Mouse (Mus musculus): ENCODE measurements at regions not wholly inside any gene's neighbourhood (a gene's known extent, or its start where the extent isn't known, plus 50 kb on each side); places are given as distances from the start of the nearest gene placed in this dataset.

- H3K4me2 ChIP-seq (ENCODE audit: insufficient read depth, low read depth, poor library complexity, severe bottlenecking) = no peak overlapping the region
- no peak overlapping the region for H3K27ac ChIP-seq (ENCODE audit: insufficient read depth, low read depth)
- H3K9ac ChIP-seq (ENCODE audit: insufficient read depth, low read depth) = no peak overlapping the region
- H3K27me3 ChIP-seq (replicated peaks) = peaks cover 4% of the 10 kb centered on the region
- H3K4me3 ChIP-seq (replicated peaks in 1 of 3; ENCODE audit: low read depth in 2 of 3, low read length in 2 of 3, poor library complexity in 1 of 3) = no peak overlapping the region
- H3K4me1 ChIP-seq (ENCODE audit: control insufficient read depth in 1 of 2, insufficient read depth in 2 of 2) = no peaks in the 10 kb centered on the region
- in situ Hi-C loops (cut with MboI; ENCODE audit: low pct_ligation_motif_present, low pct_unique_long_range_greater_than_20kb, low sequenced_read_pairs) (loop anchor here (5.0 to 10.0 kb wide), 2 partner anchors 104 to 176 kb away; no protein-coding TSS in a partner anchor), dilution Hi-C loops (cut with MboI; ENCODE audit: extremely low pct_ligation_motif_present, extremely low pct_unique_long_range_greater_than_20kb, low sequenced_read_pairs) (no loop called here)
- H3K9me3 ChIP-seq (replicated peaks; ENCODE audit: low read length) = no peaks in the 10 kb centered on the region
- H3K36me3 ChIP-seq (replicated peaks in 1 of 2; ENCODE audit: control insufficient read depth in 1 of 2, insufficient read depth in 1 of 2, low read length in 1 of 2) = no peaks in the 10 kb centered on the region
- TF ChIP-seq USF1 (IDR thresholded peaks at IDR 0.05; ENCODE audit: low read depth, low read length) = no peak
- TF ChIP-seq GABPA (IDR thresholded peaks at IDR 0.05; ENCODE audit: insufficient replicate concordance, low read depth, low read length) = no peak
- no peak for TF ChIP-seq RCOR1 (conservative IDR thresholded peaks at IDR 0.05; ENCODE audit: low read depth, low read length)
- no peak for TF ChIP-seq EP300 (IDR thresholded peaks at IDR 0.05; ENCODE audit: low read length)
- no peak for TF ChIP-seq CHD2 (IDR thresholded peaks at IDR 0.05; ENCODE audit: low read length)
- no peak for TF ChIP-seq ELF1 (IDR thresholded peaks at IDR 0.05; ENCODE audit: low read depth, low read length)
- TF ChIP-seq KAT2A (IDR thresholded peaks at IDR 0.05; ENCODE audit: insufficient replicate concordance, low read length) = no peak
- TF ChIP-seq MXI1 (IDR thresholded peaks at IDR 0.05; ENCODE audit: low read depth, low read length) = no peak
- no peak for TF ChIP-seq MYC (IDR thresholded peaks at IDR 0.05; ENCODE audit: low read depth, low read length)
- TF ChIP-seq MAX (IDR thresholded peaks at IDR 0.05; ENCODE audit: low read length) = no peak
- TF ChIP-seq ZC3H11A (IDR thresholded peaks at IDR 0.05; ENCODE audit: low read depth, low read length) = no peak
- no peak for TF ChIP-seq BHLHE40 (IDR thresholded peaks at IDR 0.05; ENCODE audit: low read depth, low read length)
- no peak for TF ChIP-seq JUN (IDR thresholded peaks at IDR 0.05; ENCODE audit: insufficient read depth, low read depth, low read length)
- TF ChIP-seq ZKSCAN1 (IDR thresholded peaks at IDR 0.05; ENCODE audit: borderline replicate concordance, low read depth, low read length) = no peak
- no peak for TF ChIP-seq RAD21 (IDR thresholded peaks at IDR 0.05; ENCODE audit: low read depth, low read length)
- TF ChIP-seq TBP (conservative IDR thresholded peaks at IDR 0.05; ENCODE audit: low read depth, low read length) = no peak
- TF ChIP-seq POLR2AphosphoS2 (IDR thresholded peaks at IDR 0.05; ENCODE audit: low read depth, low read length) = no peak
- TF ChIP-seq ZMIZ1 (IDR thresholded peaks at IDR 0.05; ENCODE audit: low read depth, low read length) = no peak
- H3K79me2 ChIP-seq (replicated peaks; ENCODE audit: control insufficient read depth, extremely low read depth, insufficient read depth, poor library complexity, severe bottlenecking) = no peaks in the 10 kb centered on the region
- DNase-seq (ENCODE audit: extremely low read depth) = no peak
These were observed 81.7 kb upstream of the Cers4 start for GRCm38 (mm10) chr8:4411126-4411525.

- in situ Hi-C loops (cut with MboI; ENCODE audit: low pct_ligation_motif_present, low pct_unique_long_range_greater_than_20kb, low sequenced_read_pairs) = loop anchor here (5.0 to 10.0 kb wide), 2 partner anchors 103 to 175 kb away; no protein-coding TSS in a partner anchor
- TF ChIP-seq CHD2 (IDR thresholded peaks at IDR 0.05; ENCODE audit: low read length) = no peak
- TF ChIP-seq GABPA (IDR thresholded peaks at IDR 0.05; ENCODE audit: insufficient replicate concordance, low read depth, low read length) = no peak
- no peak for TF ChIP-seq CTCF (conservative IDR thresholded peaks at IDR 0.05 in 1 of 2, IDR thresholded peaks at IDR 0.05 in 1 of 2; ENCODE audit: low read depth in 2 of 2, low read length in 2 of 2)
- TF ChIP-seq ZMIZ1 (IDR thresholded peaks at IDR 0.05; ENCODE audit: low read depth, low read length) = no peak
- no peak for TF ChIP-seq MAX (IDR thresholded peaks at IDR 0.05; ENCODE audit: low read length)
- no peak for TF ChIP-seq ZC3H11A (IDR thresholded peaks at IDR 0.05; ENCODE audit: low read depth, low read length)
- TF ChIP-seq POLR2AphosphoS2 (IDR thresholded peaks at IDR 0.05; ENCODE audit: low read depth, low read length) = no peak
- TF ChIP-seq ZNF384 (IDR thresholded peaks at IDR 0.05; ENCODE audit: low read depth, low read length) = no peak
- TF ChIP-seq NRF1 (IDR thresholded peaks at IDR 0.05; ENCODE audit: low read depth, low read length) = no peak
- TF ChIP-seq MXI1 (IDR thresholded peaks at IDR 0.05; ENCODE audit: low read depth, low read length) = no peak
- TF ChIP-seq TBP (conservative IDR thresholded peaks at IDR 0.05; ENCODE audit: low read depth, low read length) = no peak
- no peak for TF ChIP-seq PAX5 (IDR thresholded peaks at IDR 0.05; ENCODE audit: low read length)
- no peak for TF ChIP-seq POLR2A (IDR thresholded peaks at IDR 0.05; ENCODE audit: low read depth, low read length)
- no peak for TF ChIP-seq IRF4 (IDR thresholded peaks at IDR 0.05; ENCODE audit: low read depth, low read length)
- TF ChIP-seq UBTF (IDR thresholded peaks at IDR 0.05; ENCODE audit: low read depth, low read length) = no peak
- TF ChIP-seq MAZ (IDR thresholded peaks at IDR 0.05; ENCODE audit: low read depth, low read length) = no peak
- no peak for TF ChIP-seq RAD21 (IDR thresholded peaks at IDR 0.05; ENCODE audit: low read depth, low read length)
- TF ChIP-seq BHLHE40 (IDR thresholded peaks at IDR 0.05; ENCODE audit: low read depth, low read length) = no peak
- no peak for TF ChIP-seq NELFE (IDR thresholded peaks at IDR 0.05; ENCODE audit: low read depth, low read length)
- Histone ChIP-seq H3K79me2 (replicated peaks; ENCODE audit: control insufficient read depth, extremely low read depth, insufficient read depth, poor library complexity, severe bottlenecking) (no peaks in the 10 kb centered on the region), H3K4me3 (replicated peaks in 1 of 3; ENCODE audit: low read depth in 2 of 3, low read length in 2 of 3, poor library complexity in 1 of 3) (no peak overlapping the region), H3K9ac (ENCODE audit: insufficient read depth, low read depth) (no peak overlapping the region), H3K9me3 (replicated peaks; ENCODE audit: low read length) (no peaks in the 10 kb centered on the region), H3K27ac (ENCODE audit: insufficient read depth, low read depth) (no peak overlapping the region), H3K27me3 (replicated peaks) (peaks cover 4% of the 10 kb centered on the region), H3K36me3 (replicated peaks in 1 of 2; ENCODE audit: control insufficient read depth in 1 of 2, insufficient read depth in 1 of 2, low read length in 1 of 2) (no peaks in the 10 kb centered on the region), H3K4me2 (ENCODE audit: insufficient read depth, low read depth, poor library complexity, severe bottlenecking) (no peak overlapping the region), H3K4me1 (ENCODE audit: control insufficient read depth in 1 of 2, insufficient read depth in 2 of 2) (no peaks in the 10 kb centered on the region)
- dilution Hi-C loops (cut with MboI; ENCODE audit: extremely low pct_ligation_motif_present, extremely low pct_unique_long_range_greater_than_20kb, low sequenced_read_pairs) = no loop called here
- DNase-seq (ENCODE audit: extremely low read depth) = no peak
These were observed 81.0 kb upstream of the Cers4 start for GRCm38 (mm10) chr8:4411836-4412235.
